Mouse (Mus musculus): ENCODE results near the gene Sbno2. TPM values are rescaled to one million over a fixed set of nuclear protein-coding genes. Genes with fewer than 3 reads are reported as not detected.

The Sbno2 gene
- total RNA-seq, 2 experiments from 2014 or later = 5.6 to 6.7 TPM

DNA sequence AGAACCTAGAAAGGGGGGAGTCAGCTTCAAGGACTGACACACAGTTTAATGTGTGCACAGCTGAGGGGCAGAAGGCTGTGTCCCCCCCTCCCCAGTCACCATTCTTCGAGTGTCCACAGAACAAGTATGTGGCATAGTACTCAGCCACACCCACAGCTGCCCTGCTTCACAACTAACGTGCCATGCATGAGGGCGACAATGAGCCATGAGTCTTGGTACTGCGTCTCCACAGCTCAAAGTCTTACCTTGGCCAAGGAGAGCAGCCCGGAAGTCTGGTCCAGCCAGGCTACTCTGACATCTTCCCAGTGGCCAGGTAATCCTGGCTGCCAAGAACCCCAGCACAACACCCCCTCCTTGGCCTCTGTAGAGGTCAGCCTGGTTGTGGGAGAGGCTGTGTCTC, 12.7 kb downstream of the Sbno2 start:
- DNase-seq = no peak

- no peak for DNase-seq
These were observed 13.8 kb downstream of the Sbno2 start for GRCm38 (mm10) chr10:80091527-80091926.

DNA sequence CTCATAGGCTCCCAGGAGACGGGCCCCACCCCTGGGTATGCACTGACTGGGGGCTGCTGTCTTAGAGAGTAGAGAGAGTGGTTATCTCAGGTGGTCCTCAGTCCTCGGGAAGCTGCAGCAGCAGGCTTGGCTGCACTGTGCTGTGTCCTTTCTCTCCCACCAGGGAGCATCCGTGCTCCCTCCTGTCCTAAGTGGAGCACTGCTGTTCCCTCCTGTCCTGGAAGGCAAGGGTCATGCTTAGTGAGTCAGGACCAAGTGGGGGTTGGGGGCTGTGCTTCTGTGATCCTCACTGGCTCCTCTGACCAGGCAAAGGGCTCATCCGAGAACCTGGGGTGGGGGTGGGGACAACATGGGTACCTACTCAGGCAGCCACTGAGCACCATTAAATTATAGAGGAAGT, 16.2 kb downstream of the Sbno2 start:
- DNase-seq = no peak

GRCm38 (mm10) chr10:80087483-80087882, 17.9 kb downstream of the Sbno2 start:
- DNase-seq = no peak

GRCm38 (mm10) chr10:80086847-80087246, 18.5 kb downstream of the Sbno2 start:
- peak; percentile 54 for DNase-seq

DNA sequence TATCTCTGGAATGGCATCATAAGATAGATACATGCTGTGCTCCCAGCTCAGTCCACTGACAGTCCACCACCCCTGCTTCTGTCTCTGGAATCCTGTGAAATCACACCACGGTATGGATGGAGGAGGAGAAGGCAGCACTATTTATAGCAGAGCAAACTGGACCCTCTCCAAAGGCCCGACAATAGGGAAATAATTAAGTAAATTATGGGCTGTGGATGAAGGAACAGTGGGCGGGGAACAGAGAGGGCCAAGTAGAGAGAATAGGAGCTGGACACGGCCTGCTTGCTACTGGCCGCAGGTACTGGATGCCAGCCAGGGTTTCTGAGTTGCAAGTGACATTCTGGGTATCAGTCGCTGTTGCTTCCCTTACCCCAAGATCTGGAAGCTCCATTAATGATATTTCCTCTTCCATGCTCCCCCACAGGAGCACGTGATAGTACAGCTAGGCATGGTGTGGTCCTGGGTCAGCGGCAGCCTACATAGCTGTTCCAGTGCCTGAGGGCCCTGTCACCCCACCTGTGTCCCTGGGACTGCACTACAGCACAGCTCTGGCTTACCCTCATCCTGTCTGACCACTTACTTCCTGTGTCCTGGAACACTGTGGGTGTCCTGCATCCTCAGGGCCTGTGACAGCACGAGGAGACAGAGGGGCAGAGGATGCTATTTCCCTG, 20.4 kb downstream of the Sbno2 start:
- DNase-seq = no peak

DNA sequence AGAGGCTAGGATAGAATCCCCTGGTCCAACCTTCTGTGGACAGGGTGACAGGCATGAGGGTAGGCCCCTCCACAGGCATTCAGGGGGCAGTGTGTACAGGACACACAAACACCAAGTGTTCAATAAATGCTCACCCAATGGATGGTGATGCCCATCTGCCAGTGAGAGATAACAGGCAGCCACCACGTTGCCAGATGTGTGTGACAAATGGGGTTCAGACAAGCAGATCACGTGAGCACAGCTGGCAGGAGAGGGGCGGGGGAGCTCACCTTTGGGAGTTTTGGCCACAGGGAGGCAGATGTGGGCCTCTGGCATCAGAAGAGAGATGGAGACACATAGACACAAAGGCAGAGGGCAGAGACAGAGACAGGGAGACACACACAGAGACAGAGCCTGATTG, 24.3 kb downstream of the Sbno2 start:
- DNase-seq = no peak

- no peak for DNase-seq
These were observed 24.8 kb downstream of the Sbno2 start for GRCm38 (mm10) chr10:80080396-80081070.

- no peak for DNase-seq
These were observed 27.0 kb downstream of the Sbno2 start for GRCm38 (mm10) chr10:80078366-80078765.

- no peak for DNase-seq
These were observed 28.1 kb downstream of the Sbno2 start for GRCm38 (mm10) chr10:80077312-80077711.

GRCm38 (mm10) chr10:80076386-80076785, 29.0 kb downstream of the Sbno2 start:
- DNase-seq = no peak

GRCm38 (mm10) chr10:80075924-80076323, 29.4 kb downstream of the Sbno2 start:
- no peak for DNase-seq

- DNase-seq = peak; percentile 72
These were observed 30.4 kb downstream of the Sbno2 start for GRCm38 (mm10) chr10:80074813-80075601.

GRCm38 (mm10) chr10:80072623-80073489, 32.5 kb downstream of the Sbno2 start:
- DNase-seq = no peak

GRCm38 (mm10) chr10:80071516-80071900, 33.9 kb downstream of the Sbno2 start:
- DNase-seq = no peak

DNA sequence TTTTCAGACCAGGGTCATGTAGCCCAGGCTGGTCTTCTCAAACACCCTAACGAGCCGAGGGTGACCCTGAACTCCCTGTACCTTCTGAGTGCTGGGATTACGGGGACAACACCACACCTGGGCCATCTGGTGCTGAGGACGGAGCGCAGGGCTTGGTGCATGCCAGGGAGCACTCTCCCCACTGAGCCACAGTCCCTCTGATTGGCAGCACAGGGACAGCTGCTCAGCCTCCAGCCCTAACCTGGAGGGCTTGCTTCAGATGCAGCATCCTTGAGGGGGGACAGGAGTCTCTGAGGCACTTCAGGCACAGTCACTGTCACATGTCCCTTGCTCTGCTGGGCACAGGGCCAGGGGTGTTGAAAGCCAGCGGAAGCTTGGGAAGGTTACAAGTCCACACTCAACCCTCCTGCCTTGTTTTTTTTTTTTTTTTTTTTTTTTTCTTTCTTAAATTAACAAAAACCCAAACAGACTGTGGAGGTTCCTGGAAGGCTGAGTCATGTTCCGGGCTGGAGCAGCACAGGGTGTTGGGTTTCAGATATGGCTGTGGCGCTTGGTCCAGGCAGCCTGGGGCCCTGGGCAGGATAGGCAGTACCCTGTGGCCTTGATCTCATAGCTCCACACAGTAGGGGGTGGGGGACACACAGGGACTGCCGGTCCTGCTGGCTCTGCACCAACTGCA, 34.4 kb downstream of the Sbno2 start:
- DNase-seq = peak; percentile 73

GRCm38 (mm10) chr10:80069948-80070450, 35.4 kb downstream of the Sbno2 start:
- no peak for DNase-seq

- DNase-seq = no peak
These were observed 36.1 kb downstream of the Sbno2 start for GRCm38 (mm10) chr10:80069251-80069650.

GRCm38 (mm10) chr10:80063877-80064650, 41.3 kb downstream of the Sbno2 start:
- DNase-seq = no peak

DNA sequence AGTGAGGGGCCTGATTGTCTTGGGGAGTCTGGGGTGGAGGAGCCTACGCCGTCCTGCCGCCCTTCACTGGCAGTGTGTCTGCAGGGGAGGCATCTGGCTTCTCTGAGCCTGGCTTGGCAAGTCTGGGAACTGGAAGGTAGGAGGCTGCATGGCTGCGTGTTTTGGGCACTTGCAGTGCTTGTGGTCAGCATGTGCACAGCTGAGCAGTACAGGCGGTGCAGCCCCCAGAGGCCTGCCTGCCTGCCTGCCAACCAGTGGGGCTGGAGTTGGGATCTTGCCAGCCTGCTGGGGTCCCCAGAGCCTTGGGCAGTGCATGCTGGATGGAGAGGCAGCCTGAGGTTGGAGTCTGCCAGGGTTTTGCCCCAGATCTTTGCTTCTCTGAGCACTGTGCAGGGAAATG, 42.3 kb downstream of the Sbno2 start:
- DNase-seq = no peak
